Mouse (Mus musculus) neural tube, embryonic 13.5 days (tissue): Measurements from ENCODE around the gene Aldh1l2. TPM values are rescaled to one million over a fixed set of nuclear protein-coding genes. Genes with fewer than 3 reads are reported as not detected.
"Not testable (repeated sequence)": the region's sequence is repeated elsewhere in the genome, so short reads cannot be mapped to it uniquely, and the experiment has no call there.

Experiments used
- ATAC-seq: fragments of 200-750 bp; cut with Nextera tagmentation; 2 replicates; pipeline ENCODE4 v1.8.0; 2017; ENCODE audit warnings: low read depth, mild to moderate bottlenecking, moderate TSS enrichment, moderate library complexity
- H3K27ac ChIP-seq: fragments of 300-500 bp; sonication (generic); replicated peaks from 2 replicates; pipeline ENCODE4 v1.5.1; 2015; ENCODE audit warnings: moderate library complexity, mild to moderate bottlenecking, inconsistent platforms
- H3K27me3 ChIP-seq: fragments of 300-500 bp; sonication (generic); 2 replicates; pipeline ENCODE4 v1.6.1; 2015; ENCODE audit warnings: mild to moderate bottlenecking, inconsistent platforms
- H3K36me3 ChIP-seq: fragments of 300-500 bp; sonication (generic); 2 replicates; pipeline ENCODE4 v1.6.1; 2015; ENCODE audit warnings: mild to moderate bottlenecking, inconsistent platforms
- H3K4me1 ChIP-seq: fragments of 300-500 bp; sonication (generic); replicated peaks from 2 replicates; pipeline ENCODE4 v1.6.1; 2015; ENCODE audit warnings: inconsistent platforms
- H3K4me2 ChIP-seq: fragments of 300-500 bp; sonication (generic); 2 replicates; pipeline ENCODE4 v1.6.1; 2015; ENCODE audit warnings: inconsistent platforms, mild to moderate bottlenecking, moderate library complexity
- H3K4me3 ChIP-seq: fragments of 300-500 bp; sonication (generic); 2 replicates; pipeline ENCODE4 v1.5.1; 2015; ENCODE audit warnings: mild to moderate bottlenecking, inconsistent platforms
- H3K9ac ChIP-seq: fragments of 300-500 bp; sonication (generic); 2 replicates; pipeline ENCODE4 v1.6.1; 2015; ENCODE audit warnings: moderate library complexity, mild to moderate bottlenecking, inconsistent platforms
- H3K9me3 ChIP-seq: fragments of 300-500 bp; sonication (generic); 2 replicates; pipeline ENCODE4 v1.6.1; 2016; ENCODE audit warnings: inconsistent platforms
- WGBS: fragments of 180-500 bp; shearing (Covaris S2); methylation state at CpG from one replicate; pipeline ENCODE4 v1.1.7; 2015; 5-methylcytosine and 5-hydroxymethylcytosine counted together
- polyA plus RNA-seq: library from polyadenylated mRNA; unstranded; fragments of >200 nt; fragmentation: Nextera tagmentation; extraction: Ambion mirVana; gene quantifications from 2 replicates; pipeline ENCODE4 v1.2.1, GENCODE M21; 2015

Gene Aldh1l2
- polyA plus RNA-seq, 1 experiment from 2014 or later, result 15.1 TPM

DNA sequence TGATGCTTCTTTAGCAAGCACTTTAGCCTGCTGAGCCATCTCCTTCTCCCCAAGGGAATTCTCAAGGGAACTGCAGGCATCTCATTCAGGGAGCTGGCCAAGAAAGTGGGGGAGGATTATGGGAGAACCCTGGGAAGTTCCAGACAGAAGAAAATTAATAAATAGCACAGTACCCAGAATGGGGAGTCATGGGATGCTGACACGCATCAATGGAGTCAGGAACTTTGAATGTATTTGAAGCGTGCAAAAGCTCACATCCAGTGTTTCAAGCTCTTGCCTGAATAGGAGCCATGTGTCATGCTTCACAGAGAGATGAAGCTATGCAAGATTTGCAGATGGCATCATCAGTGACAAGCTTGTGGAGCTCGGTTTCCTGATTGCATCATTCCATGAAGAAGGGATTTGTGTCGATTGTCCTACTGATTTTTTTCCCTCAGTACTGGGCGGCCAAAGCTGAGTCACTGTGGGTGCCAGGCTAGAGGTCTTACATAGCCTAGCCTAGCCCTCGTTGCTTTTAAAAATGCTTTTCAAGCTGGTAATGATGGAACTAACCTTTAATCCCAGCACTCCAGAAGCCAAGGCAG, 3.5 kb downstream of the Aldh1l2 start:
- Histone ChIP-seq H3K9ac (no peak overlapping the region), H3K4me1 (peaks cover 16% of the 10 kb centered on the region), H3K4me3 (no peak overlapping the region), H3K9me3 (peaks cover 5% of the 10 kb centered on the region; the same call in 1 of the 2 replicates), H3K27me3 (no peaks in the 10 kb centered on the region), H3K4me2 (no peak overlapping the region), H3K27ac (no peak overlapping the region), H3K36me3 (peaks cover 22% of the 10 kb centered on the region)
- 86% methylated on average over 6 of the region's 6 CpGs for WGBS
- no peak for ATAC-seq

DNA sequence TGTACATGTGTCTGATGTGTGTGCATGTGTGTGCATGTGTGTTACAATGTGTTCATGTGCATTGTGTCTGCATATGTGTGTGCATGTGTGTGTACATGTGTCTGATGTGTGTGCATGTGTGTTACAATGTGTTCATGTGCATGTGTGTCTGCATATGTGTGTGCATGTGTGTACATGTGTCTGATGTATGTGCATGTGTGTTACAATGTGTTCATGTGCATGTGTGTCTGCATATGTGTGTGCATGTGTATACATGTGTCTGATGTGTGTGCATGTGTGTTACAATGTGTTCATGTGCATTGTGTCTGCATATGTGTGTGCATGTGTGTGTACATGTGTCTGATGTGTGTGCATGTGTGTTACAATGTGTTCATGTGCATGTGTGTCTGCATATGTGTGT, 9.7 kb downstream of the Aldh1l2 start:
- H3K27me3 ChIP-seq, H3K9me3 ChIP-seq, H3K4me2 ChIP-seq, H3K9ac ChIP-seq, H3K27ac ChIP-seq, ATAC-seq, H3K4me3 ChIP-seq, H3K4me1 ChIP-seq: not testable (repeated sequence)
- peaks cover 62% of the 10 kb centered on the region for H3K36me3 ChIP-seq

- no peak overlapping the region for H3K4me2 ChIP-seq
Observed at GRCm38 (mm10) chr10:83520990-83521389, 12.9 kb downstream of the Aldh1l2 start.

GRCm38 (mm10) chr10:83513736-83514135, 20.2 kb downstream of the Aldh1l2 start:
- no peak overlapping the region for H3K9ac ChIP-seq
- 77% methylated on average over 8 of the region's 8 CpGs for WGBS
- H3K9me3 ChIP-seq, result no peaks in the 10 kb centered on the region
- H3K27me3 ChIP-seq, result no peaks in the 10 kb centered on the region
- peaks cover 90% of the 10 kb centered on the region for H3K36me3 ChIP-seq
- no peak overlapping the region for H3K27ac ChIP-seq
- ATAC-seq, result no peak
- H3K4me2 ChIP-seq, result no peak overlapping the region
- H3K4me3 ChIP-seq, result no peak overlapping the region
- H3K4me1 ChIP-seq, result no peaks in the 10 kb centered on the region

More at GRCm38 (mm10) chr10:83520990-83521389, 12.9 kb downstream of the Aldh1l2 start:
- Histone ChIP-seq H3K9ac (no peak overlapping the region), H3K4me3 (no peak overlapping the region), H3K9me3 (no peaks in the 10 kb centered on the region), H3K27me3 (no peaks in the 10 kb centered on the region), H3K4me1 (no peaks in the 10 kb centered on the region), H3K27ac (no peak overlapping the region), H3K36me3 (peaks cover 78% of the 10 kb centered on the region)
- 82% methylated on average over 4 of the region's 4 CpGs for WGBS
- no peak for ATAC-seq

GRCm38 (mm10) chr10:83511304-83511703, 22.6 kb downstream of the Aldh1l2 start:
- Histone ChIP-seq H3K9me3 (no peaks in the 10 kb centered on the region), H3K4me2 (no peak overlapping the region), H3K27ac (no peak overlapping the region), H3K4me3 (no peak overlapping the region), H3K36me3 (peaks cover 92% of the 10 kb centered on the region), H3K9ac (no peak overlapping the region), H3K27me3 (no peaks in the 10 kb centered on the region), H3K4me1 (no peaks in the 10 kb centered on the region)
- no peak for ATAC-seq
- 89% methylated on average over 5 of the region's 5 CpGs for WGBS

DNA sequence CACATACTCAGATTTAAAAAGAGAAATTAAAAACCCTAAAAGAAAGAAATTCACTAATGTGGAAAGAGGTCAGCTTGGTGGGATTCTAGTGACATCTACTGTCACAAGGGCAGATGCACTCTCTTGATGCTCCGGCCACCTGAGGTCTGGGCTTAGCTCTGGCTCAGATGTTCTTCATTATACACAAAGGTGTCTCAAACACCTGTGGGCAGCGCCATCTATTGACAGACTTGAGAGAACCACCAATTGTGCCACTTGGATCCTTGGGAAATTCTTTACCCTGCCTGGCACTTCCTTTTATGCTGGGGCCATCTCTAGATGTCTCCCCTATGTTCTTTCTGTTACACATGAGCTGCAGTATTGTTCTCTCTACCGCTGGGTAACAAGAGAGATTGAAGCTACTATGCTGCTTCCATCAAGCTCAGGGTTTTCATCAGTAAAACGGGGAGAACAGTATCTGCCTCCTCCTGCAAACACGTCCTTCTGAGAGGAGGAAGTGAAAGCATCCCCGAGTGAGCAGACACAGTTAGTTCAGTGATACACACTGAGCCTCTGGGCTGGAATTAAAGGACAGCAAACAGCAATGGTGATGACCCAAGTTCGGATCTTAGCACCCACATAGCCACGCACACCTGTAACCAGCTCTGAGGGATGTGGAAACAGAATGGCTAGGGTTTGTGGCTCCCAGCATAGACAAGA, 24.8 kb downstream of the Aldh1l2 start:
- Histone ChIP-seq H3K9me3 (no peaks in the 10 kb centered on the region), H3K27ac (no peak overlapping the region), H3K9ac (no peak overlapping the region), H3K4me2 (no peak overlapping the region), H3K27me3 (no peaks in the 10 kb centered on the region), H3K36me3 (peaks cover 92% of the 10 kb centered on the region), H3K4me3 (no peak overlapping the region), H3K4me1 (no peaks in the 10 kb centered on the region)
- ATAC-seq, result no peak
- WGBS, result 70% methylated on average over 8 of the region's 8 CpGs

GRCm38 (mm10) chr10:83497321-83497720, 36.6 kb downstream of the Aldh1l2 start:
- no peak for ATAC-seq
- Histone ChIP-seq H3K4me3 (no peak overlapping the region), H3K9ac (no peak overlapping the region), H3K9me3 (no peaks in the 10 kb centered on the region), H3K27me3 (no peaks in the 10 kb centered on the region), H3K4me1 (no peaks in the 10 kb centered on the region), H3K36me3 (peaks cover 73% of the 10 kb centered on the region), H3K4me2 (no peak overlapping the region), H3K27ac (no peak overlapping the region)
- 87% methylated on average over 13 of the region's 13 CpGs for WGBS

- ATAC-seq, result no peak
- peaks cover 89% of the 10 kb centered on the region for H3K36me3 ChIP-seq
- H3K9ac ChIP-seq, result no peak overlapping the region
- H3K4me3 ChIP-seq, result no peak overlapping the region
- no peaks in the 10 kb centered on the region for H3K27me3 ChIP-seq
- no peaks in the 10 kb centered on the region for H3K4me1 ChIP-seq
- no peak overlapping the region for H3K4me2 ChIP-seq
- H3K27ac ChIP-seq, result no peak overlapping the region
- WGBS, result 88% methylated on average over 6 of the region's 6 CpGs
- H3K9me3 ChIP-seq, result no peaks in the 10 kb centered on the region
Observed at GRCm38 (mm10) chr10:83490506-83490905, 43.4 kb downstream of the Aldh1l2 start.

GRCm38 (mm10) chr10:83477286-83477685, 56.7 kb downstream of the Aldh1l2 start:
- no peaks in the 10 kb centered on the region for H3K27me3 ChIP-seq
- H3K27ac ChIP-seq, result no peak overlapping the region
- no peak overlapping the region for H3K9ac ChIP-seq
- H3K9me3 ChIP-seq, result peaks cover 10% of the 10 kb centered on the region; the same call in 1 of the 2 replicates
- WGBS, result 85% methylated on average over 5 of the region's 5 CpGs
- no peak overlapping the region for H3K4me2 ChIP-seq
- no peak for ATAC-seq
- peaks cover 26% of the 10 kb centered on the region for H3K36me3 ChIP-seq
- no peak overlapping the region for H3K4me3 ChIP-seq
- no peaks in the 10 kb centered on the region for H3K4me1 ChIP-seq

GRCm38 (mm10) chr10:83475226-83475625, 58.7 kb downstream of the Aldh1l2 start:
- no peak overlapping the region for H3K4me3 ChIP-seq
- no peaks in the 10 kb centered on the region for H3K4me1 ChIP-seq
- no peaks in the 10 kb centered on the region for H3K27me3 ChIP-seq
- H3K4me2 ChIP-seq, result no peak overlapping the region
- H3K9ac ChIP-seq, result no peak overlapping the region
- H3K9me3 ChIP-seq, result peaks cover 10% of the 10 kb centered on the region; the same call in 1 of the 2 replicates
- H3K36me3 ChIP-seq, result peaks cover 20% of the 10 kb centered on the region; the same call in 1 of the 2 replicates
- 96% methylated on average over 13 of the region's 13 CpGs for WGBS
- H3K27ac ChIP-seq, result no peak overlapping the region
- ATAC-seq, result no peak

DNA sequence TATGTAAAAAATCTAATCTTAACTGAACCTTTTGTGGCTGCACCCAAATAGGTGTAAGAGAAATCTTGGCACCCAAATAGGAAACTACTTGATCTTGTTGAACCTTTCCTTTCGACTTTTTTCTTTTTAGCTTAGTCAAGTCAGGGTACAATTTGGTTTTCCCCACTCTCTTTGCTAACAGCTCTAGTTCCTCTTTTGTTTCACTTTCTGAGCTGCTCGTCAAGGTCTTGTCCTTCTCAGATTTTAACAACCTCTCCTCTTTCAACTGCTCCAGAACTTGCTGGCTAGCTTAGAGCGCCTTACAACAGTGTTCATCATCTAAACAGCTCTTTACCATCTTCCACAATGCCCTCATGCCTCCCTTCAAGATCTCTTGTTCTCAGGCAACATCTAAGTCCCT, 76.4 kb downstream of the Aldh1l2 start:
- Histone ChIP-seq H3K36me3 (peaks cover 40% of the 10 kb centered on the region), H3K4me3 (no peak overlapping the region), H3K4me1 (no peaks in the 10 kb centered on the region), H3K9me3 (peaks cover 60% of the 10 kb centered on the region), H3K27me3 (no peaks in the 10 kb centered on the region), H3K9ac (no peak overlapping the region), H3K4me2 (no peak overlapping the region), H3K27ac (no peak overlapping the region)
- no peak for ATAC-seq
- WGBS, result 96% methylated on average over 3 of the region's 3 CpGs

DNA sequence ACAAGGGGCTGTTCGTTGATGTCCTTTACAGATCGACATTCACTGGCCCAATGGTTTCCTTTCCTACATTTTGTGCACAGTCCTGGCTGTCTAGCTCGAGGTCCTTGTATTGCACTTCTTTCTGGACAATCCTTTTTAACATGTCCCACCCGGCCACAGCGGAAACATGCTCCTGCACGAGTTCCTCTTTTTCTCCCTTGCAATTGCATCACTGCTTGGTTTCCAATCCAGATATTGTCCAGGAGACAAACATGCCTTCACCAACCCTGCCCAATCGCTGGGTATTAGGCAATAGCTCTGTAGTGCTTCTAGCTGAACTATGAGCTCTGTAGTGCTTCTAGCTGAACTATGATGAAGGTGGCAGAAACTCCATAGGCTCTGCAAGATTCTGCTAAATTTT, 85.4 kb downstream of the Aldh1l2 start:
- H3K9me3 ChIP-seq, result peaks cover 61% of the 10 kb centered on the region
- H3K27me3 ChIP-seq, result no peaks in the 10 kb centered on the region
- no peaks in the 10 kb centered on the region for H3K4me1 ChIP-seq
- no peak overlapping the region for H3K9ac ChIP-seq
- H3K4me2 ChIP-seq, result no peak overlapping the region
- 92% methylated on average over 7 of the region's 7 CpGs for WGBS
- no peak overlapping the region for H3K27ac ChIP-seq
- ATAC-seq, result no peak
- H3K4me3 ChIP-seq, result no peak overlapping the region
- H3K36me3 ChIP-seq, result peaks cover 33% of the 10 kb centered on the region
